Mouse (Mus musculus) R1 (cell line): ENCODE measurements around the gene Troap.
A peak's percentile ranks its signal among the peaks of the same experiment; 100 is the strongest.
"Not testable (repeated sequence)": the region's sequence is repeated elsewhere in the genome, so short reads cannot be mapped to it uniquely, and the experiment has no call there.

Experiments
- DNase-seq: peaks from one replicate; pipeline ENCODE4 v3.0.0-alpha.2; 2018; ENCODE audit warnings: low read depth, low spot score

The Troap gene

GRCm38 (mm10) chr15:99040920-99041856 is 33.2 kb upstream of the Troap start:
- no peak for DNase-seq

- DNase-seq, result no peak
Observed at GRCm38 (mm10) chr15:99042334-99042733, 32.0 kb upstream of the Troap start.

- DNase-seq, result peak; percentile 80
Observed at GRCm38 (mm10) chr15:99044854-99045253, 29.5 kb upstream of the Troap start.

GRCm38 (mm10) chr15:99045734-99046133 is 28.6 kb upstream of the Troap start:
- DNase-seq, result not testable (repeated sequence)

- peak; percentile 84 for DNase-seq
Observed at GRCm38 (mm10) chr15:99049473-99050253, 24.7 kb upstream of the Troap start.

GRCm38 (mm10) chr15:99053373-99053772 is 21.0 kb upstream of the Troap start:
- DNase-seq, result peak; percentile 77

GRCm38 (mm10) chr15:99055040-99055439 is 19.3 kb upstream of the Troap start, which contains the start of gene Prph:
Gene Prph (plus strand): TSS chr15:99055174.
- no peak for DNase-seq

GRCm38 (mm10) chr15:99055511-99055961 is 18.8 kb upstream of the Troap start:
- DNase-seq, result peak; percentile 71

- DNase-seq, result peak; percentile 89
Observed at GRCm38 (mm10) chr15:99056332-99056731, 18.0 kb upstream of the Troap start.

- no peak for DNase-seq
Observed at GRCm38 (mm10) chr15:99065557-99066165, 8.7 kb upstream of the Troap start.

- DNase-seq, result no peak
Observed at GRCm38 (mm10) chr15:99071988-99072387, 2.4 kb upstream of the Troap start.

- peak; percentile 96 for DNase-seq
Observed at GRCm38 (mm10) chr15:99074600-99075333, 392 bp downstream of the Troap start.

- DNase-seq, result not testable (repeated sequence)
Observed at GRCm38 (mm10) chr15:99076011-99076410, 1.6 kb downstream of the Troap start.

GRCm38 (mm10) chr15:99078181-99078910 is 4.0 kb downstream of the Troap start:
- no peak for DNase-seq

- no peak for DNase-seq
Observed at GRCm38 (mm10) chr15:99079804-99080203, 5.4 kb downstream of the Troap start.

- DNase-seq, result no peak
Observed at GRCm38 (mm10) chr15:99082322-99082721, 7.9 kb downstream of the Troap start.

GRCm38 (mm10) chr15:99082840-99083239 is 8.5 kb downstream of the Troap start:
- DNase-seq, result no peak

GRCm38 (mm10) chr15:99083258-99083657 is 8.9 kb downstream of the Troap start:
- DNase-seq, result peak; percentile 64

GRCm38 (mm10) chr15:99083867-99084557 is 9.6 kb downstream of the Troap start:
- DNase-seq, result peak; percentile 65

- DNase-seq, result no peak
Observed at GRCm38 (mm10) chr15:99084618-99085017, 10.2 kb downstream of the Troap start.
